Comparison of ENCODE assay signal across 9 mouse cellular contexts in the genomic region with DNA sequence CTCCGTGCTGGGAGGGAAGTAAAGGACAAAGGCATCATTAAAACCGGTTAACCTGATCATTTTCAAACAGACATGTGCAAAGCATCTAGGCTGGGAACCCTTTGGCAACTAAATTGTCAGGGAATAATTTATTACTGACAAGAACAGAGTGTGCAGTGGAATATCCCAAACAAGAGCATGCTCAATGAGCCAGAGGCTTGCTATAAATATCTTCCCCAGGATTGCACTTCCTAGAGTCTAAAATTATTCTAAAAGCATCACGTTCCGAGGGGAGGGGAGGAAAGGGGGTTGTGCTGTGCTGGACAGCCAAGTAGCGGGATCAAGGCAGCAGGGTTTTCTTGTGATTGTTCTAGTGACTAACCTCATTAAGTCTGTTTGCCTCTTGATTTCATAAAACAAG.
DNase-seq lines count a peak whose midpoint lies in the region; ATAC-seq lines count a peak whose summit lies in the region.
"Had no signal": no experiment of that assay in that cellular context is flagged by ENCODE, and none has a peak within 500 bp of the region (broad histone marks: within the 10 kb centered on the region; RNA-seq: fewer than 3 reads in every experiment).

No protein-coding gene starts in this region.

- no peaks in the 10 kb centered on the region for H3K27me3 ChIP-seq in midbrain, embryonic 12.5 days
- H3K27me3 ChIP-seq: hindbrain, embryonic 15.5 days had no signal

- ATAC-seq in midbrain, embryonic 12.5 days (ENCODE audit: low FRiP score, low read depth) = peak; percentile 52

- peaks cover 5% of the 10 kb centered on the region for H3K4me1 ChIP-seq in midbrain, embryonic 12.5 days

- 5% methylated on average over 5 of the region's 5 CpGs for WGBS in midbrain, embryonic 12.5 days

- peak; percentile 12 for DNase-seq in layer of hippocampus, adult 11-12 months (ENCODE audit: low spot score)
- DNase-seq in layer of hippocampus, postnatal 10 days (ENCODE audit: low spot score in 2 of 2) = no peak
- peak; percentile 33 for DNase-seq in cerebellum, adult 9-10 months
- peak; percentile 66 to 82 for DNase-seq in heart, adult 18-20 months
- DNase-seq in kidney, adult 18-20 months = peak; percentile 24
- DNase-seq in thymus, postnatal 25 days = no peak
- no peak for DNase-seq in urinary bladder, postnatal 10 days (ENCODE audit: low spot score)

- no peak overlapping the region for H3K4me2 ChIP-seq in midbrain, embryonic 12.5 days (replicated peaks)
- H3K4me2 ChIP-seq: hindbrain, embryonic 15.5 days had no signal

- H3K36me3 ChIP-seq in midbrain, embryonic 12.5 days = no peaks in the 10 kb centered on the region
- H3K36me3 ChIP-seq: hindbrain, embryonic 15.5 days had no signal

- no peak overlapping the region for H3K9ac ChIP-seq in midbrain, embryonic 12.5 days (replicated peaks)
- H3K9ac ChIP-seq: hindbrain, embryonic 15.5 days had no signal

- H3K27ac ChIP-seq in midbrain, embryonic 12.5 days (replicated peaks) = no peak overlapping the region
- H3K27ac ChIP-seq: hindbrain, embryonic 15.5 days had no signal

- H3K9me3 ChIP-seq in midbrain, embryonic 12.5 days = no peaks in the 10 kb centered on the region
- H3K9me3 ChIP-seq: hindbrain, embryonic 15.5 days had no signal

- H3K4me3 ChIP-seq in midbrain, embryonic 12.5 days = no peak overlapping the region
- H3K4me3 ChIP-seq: hindbrain, embryonic 15.5 days had no signal

Comparison
In these comparisons a context has a peak if more than half of its experiments do, and no peak if none do; other contexts are left out.
1. DNase-seq: peak in layer of hippocampus, adult 11-12 months (single experiment), cerebellum, adult 9-10 months (single experiment), heart, adult 18-20 months (2 of 2) and kidney, adult 18-20 months (single experiment); none in layer of hippocampus, postnatal 10 days (0 of 2), thymus, postnatal 25 days (single experiment) and urinary bladder, postnatal 10 days (single experiment).